Mouse (Mus musculus): ENCODE measurements at regions not wholly inside any gene's neighbourhood (a gene's known extent, or its start where the extent isn't known, plus 50 kb on each side); places are given as distances from the start of the nearest gene placed in this dataset.
"Not testable (repeated sequence)": the region's sequence is repeated elsewhere in the genome, so short reads cannot be mapped to it uniquely, and the experiment has no call there.

DNA sequence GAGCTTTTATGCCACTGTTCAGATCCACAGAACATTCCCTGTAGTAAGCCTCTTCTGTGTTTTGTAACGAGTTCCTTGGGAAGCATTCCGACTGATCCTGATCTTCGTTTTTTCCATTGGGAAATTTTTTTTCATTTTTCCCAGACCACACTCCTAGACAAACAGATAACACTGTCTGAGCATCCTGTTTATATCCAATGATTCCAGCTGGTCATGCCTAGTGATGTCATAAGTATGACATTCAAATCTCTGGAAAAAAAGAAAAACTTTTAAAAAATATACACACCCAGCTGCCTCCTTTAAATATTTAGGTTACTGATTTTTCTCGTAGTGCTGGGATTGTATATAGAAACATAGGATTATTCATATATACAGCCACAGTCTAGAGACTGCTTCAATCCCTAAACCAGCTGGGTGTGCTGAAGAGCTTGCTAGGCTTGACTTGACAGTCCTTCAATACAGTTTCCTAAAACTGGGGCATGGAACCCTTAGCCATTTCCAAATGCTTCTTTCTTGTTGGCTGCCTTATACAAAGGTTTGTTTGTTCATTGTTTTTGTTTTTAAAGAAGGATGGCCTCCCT, 116.0 kb upstream of the Ghr start:
- DNase-seq (ENCODE audit: low spot score), result no peak

- no peak for DNase-seq (ENCODE audit: low spot score)
Measured at GRCm38 (mm10) chr15:3685254-3685653, 102.0 kb upstream of the Ghr start.

GRCm38 (mm10) chr15:3677026-3677425, 93.7 kb upstream of the Ghr start:
- not testable (repeated sequence) for DNase-seq (ENCODE audit: low spot score)

- DNase-seq (ENCODE audit: low spot score), result no peak
Measured at GRCm38 (mm10) chr15:3672586-3672985, 89.3 kb upstream of the Ghr start.

GRCm38 (mm10) chr15:3671169-3671568, 87.9 kb upstream of the Ghr start:
- no peak for DNase-seq (ENCODE audit: low spot score)

- no peak for DNase-seq (ENCODE audit: low spot score)
Measured at GRCm38 (mm10) chr15:3669411-3669810, 86.1 kb upstream of the Ghr start.

- DNase-seq (ENCODE audit: low spot score), result no peak
Measured at GRCm38 (mm10) chr15:3668863-3669262, 85.6 kb upstream of the Ghr start.

DNA sequence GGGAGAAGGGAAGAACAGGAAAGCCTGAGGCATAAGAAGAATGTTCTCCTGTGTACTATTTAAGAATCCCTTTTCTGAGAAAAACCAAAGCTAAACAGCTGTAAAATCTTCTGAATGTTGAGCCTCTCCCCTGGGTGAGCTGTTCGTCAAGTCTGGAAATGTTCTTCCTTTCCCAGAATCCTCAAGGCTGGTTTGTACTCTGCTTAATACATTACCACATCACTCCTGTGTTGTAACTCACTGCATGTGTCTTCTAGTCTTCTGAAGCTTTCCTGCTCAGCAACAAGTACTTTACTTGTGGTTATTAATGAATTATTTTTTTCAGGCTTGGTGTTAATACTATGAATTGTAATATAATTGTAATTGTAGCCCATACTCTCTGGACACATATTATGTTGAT, 65.4 kb upstream of the Ghr start:
- no peak for DNase-seq (ENCODE audit: low spot score)

DNA sequence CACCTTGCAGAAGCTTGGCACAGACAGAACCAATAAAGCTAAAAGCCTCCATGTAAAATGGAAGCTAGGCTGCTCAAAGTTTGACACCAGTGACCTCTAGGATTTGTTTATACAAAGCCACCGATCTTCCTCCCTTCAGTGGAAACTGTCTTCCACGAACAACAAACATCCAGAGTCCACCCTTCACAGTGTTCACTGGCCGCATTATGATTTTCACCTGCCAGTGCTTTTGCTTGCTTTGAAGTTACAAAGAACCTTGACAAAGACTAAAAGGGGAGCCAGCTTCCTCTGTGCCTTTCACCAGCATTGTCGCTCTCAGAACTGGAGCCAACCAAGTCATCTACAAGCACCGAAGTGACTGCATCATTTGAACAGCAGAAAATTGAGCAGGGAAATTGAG, 56.8 kb upstream of the Ghr start:
- DNase-seq (ENCODE audit: low spot score), result no peak
